Mouse (Mus musculus): Measurements from ENCODE around the gene Efr3b.

GRCm38 (mm10) chr12:3928841-3929240 lies 109.9 kb downstream of the Efr3b start:
- TF ChIP-seq POLR2A (IDR thresholded peaks at IDR 0.05; ENCODE audit: insufficient read depth, low read depth, low read length): no peak
- 0 out of 2 replicates have a peak, but pooled peaks have one; percentile 20 for TF ChIP-seq CTCF (IDR thresholded peaks at IDR 0.05; ENCODE audit: insufficient read depth, low read depth, low read length)

All from olfactory bulb, adult 2 months (tissue).